Mouse (Mus musculus): ENCODE results near the gene B3gnt2.

GRCm38 (mm10) chr11:22830179-22830611, 30.6 kb downstream of the B3gnt2 start:
- TF ChIP-seq POLR2A (IDR thresholded peaks at IDR 0.05; ENCODE audit: control insufficient read depth, extremely low read depth, insufficient read depth, low read length, poor library complexity) = no peak
- no peak for TF ChIP-seq CTCF (IDR thresholded peaks at IDR 0.05; ENCODE audit: borderline replicate concordance, control insufficient read depth, extremely low read depth, insufficient read depth, low read length, poor library complexity)

All from thymus, adult 2 months (tissue).